Mouse (Mus musculus) midbrain, embryonic 15.5 days (tissue): ENCODE results near the gene Cep63. TPM values are rescaled to one million over a fixed set of nuclear protein-coding genes. Genes with fewer than 3 reads are reported as not detected.

Experiments
- ATAC-seq: fragments of 200-750 bp; cut with Nextera tagmentation; replicated peaks from 2 replicates; pipeline ENCODE4 v1.8.0; 2017; ENCODE audit warnings: moderate TSS enrichment
- H3K27ac ChIP-seq: fragments of 300-500 bp; sonication (generic); 2 replicates; pipeline ENCODE4 v1.5.1; 2015; ENCODE audit warnings: mild to moderate bottlenecking, inconsistent platforms
- H3K27me3 ChIP-seq: fragments of 300-500 bp; sonication (generic); replicated peaks from 2 replicates; pipeline ENCODE4 v1.6.1; 2015; ENCODE audit warnings: inconsistent platforms
- H3K36me3 ChIP-seq: fragments of 300-500 bp; sonication (generic); replicated peaks from 2 replicates; pipeline ENCODE4 v1.6.1; 2015; ENCODE audit warnings: inconsistent platforms
- H3K4me1 ChIP-seq: fragments of 300-500 bp; sonication (generic); 2 replicates; pipeline ENCODE4 v1.6.1; 2015; ENCODE audit warnings: inconsistent platforms
- H3K4me2 ChIP-seq: fragments of 300-500 bp; sonication (generic); 2 replicates; pipeline ENCODE4 v1.6.1; 2015; ENCODE audit warnings: inconsistent platforms, mild to moderate bottlenecking, moderate library complexity
- H3K4me3 ChIP-seq: fragments of 300-500 bp; sonication (generic); 2 replicates; pipeline ENCODE4 v1.5.1; 2015; ENCODE audit warnings: mild to moderate bottlenecking, inconsistent platforms
- H3K9ac ChIP-seq: fragments of 300-500 bp; sonication (generic); 2 replicates; pipeline ENCODE4 v1.6.1; 2015; ENCODE audit warnings: mild to moderate bottlenecking, inconsistent platforms
- H3K9me3 ChIP-seq: fragments of 300-500 bp; sonication (generic); 2 replicates; pipeline ENCODE4 v1.6.1; 2016; ENCODE audit warnings: inconsistent platforms
- WGBS: fragments of 180-500 bp; shearing (Covaris S2); methylation state at CpG from one replicate; pipeline ENCODE4 v1.1.7; 2015; ENCODE audit warnings: mixed read lengths; 5-methylcytosine and 5-hydroxymethylcytosine counted together
- polyA plus RNA-seq: library from polyadenylated mRNA; unstranded; fragments of >200 nt; fragmentation: Nextera tagmentation; extraction: Ambion mirVana; gene quantifications from 2 replicates; pipeline ENCODE4 v1.2.1, GENCODE M21; 2015

Cep63 gene
- polyA plus RNA-seq, 1 experiment from 2014 or later = 38.9 TPM

DNA sequence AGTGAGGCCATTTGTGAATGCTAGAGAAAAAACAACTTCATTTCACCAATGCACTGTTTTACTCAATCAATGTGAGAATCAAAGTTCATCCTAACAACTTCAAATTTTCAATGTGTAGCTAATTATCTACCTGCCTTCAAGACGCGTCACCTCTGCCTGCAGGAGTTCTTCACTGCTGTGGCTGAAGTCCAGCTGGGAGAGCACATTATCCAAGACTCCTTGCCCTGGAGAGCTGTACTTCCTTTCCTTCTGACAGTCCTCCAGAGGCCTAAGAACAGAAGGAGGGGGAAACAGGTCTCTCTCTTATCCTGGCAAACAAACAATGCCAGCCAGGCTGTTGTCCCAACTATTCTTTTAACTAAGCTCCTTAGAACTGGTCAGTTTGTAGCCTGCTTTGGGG is 25.1 kb downstream of the Cep63 start:
- no peak overlapping the region for H3K4me2 ChIP-seq
- no peaks in the 10 kb centered on the region for H3K27me3 ChIP-seq
- no peak overlapping the region for H3K9ac ChIP-seq
- 90% methylated on average over 2 of the region's 2 CpGs for WGBS
- no peak overlapping the region for H3K27ac ChIP-seq
- H3K4me3 ChIP-seq = no peak overlapping the region
- H3K4me1 ChIP-seq = no peaks in the 10 kb centered on the region
- H3K9me3 ChIP-seq = no peaks in the 10 kb centered on the region
- no peak for ATAC-seq
- H3K36me3 ChIP-seq = 0 out of 2 replicates have a peak, but pooled peaks cover 15% of the 10 kb centered on the region

DNA sequence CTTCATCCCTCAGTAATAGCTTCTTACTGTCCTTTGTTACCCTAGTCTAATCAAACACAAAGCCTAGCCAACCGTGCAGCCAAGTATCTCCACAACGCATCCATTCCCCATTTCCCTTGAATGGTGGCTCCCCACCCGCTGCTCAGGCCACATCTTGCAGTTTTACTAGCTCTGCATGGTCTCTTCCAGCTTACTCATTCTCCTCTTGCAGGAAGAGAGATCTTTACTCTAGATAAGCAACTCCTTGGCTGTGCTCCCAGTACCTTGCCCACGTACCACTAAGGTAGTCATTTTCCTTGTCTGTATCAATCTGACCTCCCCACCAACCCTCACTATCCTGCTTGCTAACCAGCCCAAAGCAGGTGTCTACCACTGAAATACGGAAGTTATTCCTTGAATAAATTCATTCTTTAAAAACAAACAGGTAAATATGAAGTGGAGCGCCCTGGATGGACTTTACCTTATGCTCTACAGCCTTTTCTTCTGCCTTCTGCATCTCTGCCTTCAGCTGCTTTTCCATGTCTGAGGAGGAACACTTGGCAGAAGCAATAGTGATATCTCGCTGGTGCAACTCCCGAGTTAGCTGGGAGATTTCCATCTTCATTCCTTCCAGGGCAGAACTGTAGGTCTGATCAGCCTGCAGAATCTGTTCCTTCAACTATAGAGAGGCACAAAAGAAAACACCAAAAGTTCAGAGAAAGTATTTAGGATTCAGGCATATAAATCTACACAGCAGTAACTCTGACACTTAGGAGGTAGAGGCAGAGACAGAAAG is 30.5 kb downstream of the Cep63 start:
- H3K9ac ChIP-seq = no peak overlapping the region
- WGBS = 71% methylated on average over 8 of the region's 8 CpGs
- H3K36me3 ChIP-seq = peaks cover 4% of the 10 kb centered on the region; the same call in 1 of the 2 replicates
- H3K9me3 ChIP-seq = no peaks in the 10 kb centered on the region
- no peak overlapping the region for H3K4me2 ChIP-seq
- no peak overlapping the region for H3K27ac ChIP-seq
- no peak overlapping the region for H3K4me3 ChIP-seq
- ATAC-seq = no peak
- no peaks in the 10 kb centered on the region for H3K27me3 ChIP-seq
- H3K4me1 ChIP-seq = no peaks in the 10 kb centered on the region

DNA sequence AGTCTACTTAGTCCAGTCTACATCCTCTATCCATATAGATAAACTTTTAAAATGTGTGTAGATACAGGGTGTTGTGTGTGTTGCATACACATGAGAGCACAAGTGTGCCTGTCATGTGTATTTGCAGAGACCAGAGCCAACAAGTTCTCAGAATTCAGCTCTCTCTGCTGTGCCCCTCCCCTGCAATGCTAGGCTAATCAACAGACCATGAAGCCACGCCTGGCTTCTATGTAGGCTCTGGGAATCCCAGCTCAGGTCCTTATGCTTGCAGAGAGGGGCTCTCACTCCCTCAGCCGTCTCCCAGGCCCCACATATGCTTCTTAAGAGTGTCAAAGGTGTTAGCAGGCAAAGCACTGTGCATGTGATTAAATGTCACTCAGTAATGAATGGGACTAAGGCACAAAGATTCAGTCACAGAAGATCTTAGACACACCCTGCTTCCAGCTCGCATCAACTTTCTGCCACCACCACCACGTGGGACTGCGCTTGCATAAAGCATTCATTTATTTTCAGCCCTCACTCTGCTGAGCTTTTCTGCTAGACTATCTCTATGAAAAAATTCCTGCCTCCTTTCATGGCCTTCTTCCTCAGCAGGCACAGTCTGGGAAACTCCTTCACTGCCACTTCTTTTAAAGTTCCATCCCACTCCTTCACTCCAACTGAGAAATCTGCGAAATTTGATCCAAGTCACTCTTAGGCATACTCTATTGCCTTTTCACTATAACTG is 31.5 kb downstream of the Cep63 start:
- Histone ChIP-seq H3K4me3 (no peak overlapping the region), H3K36me3 (peaks cover 4% of the 10 kb centered on the region; the same call in 1 of the 2 replicates), H3K4me1 (no peaks in the 10 kb centered on the region), H3K9ac (no peak overlapping the region), H3K27ac (no peak overlapping the region), H3K27me3 (no peaks in the 10 kb centered on the region), H3K9me3 (no peaks in the 10 kb centered on the region), H3K4me2 (no peak overlapping the region)
- WGBS = 41% methylated on average over 6 of the region's 6 CpGs
- ATAC-seq = no peak

DNA sequence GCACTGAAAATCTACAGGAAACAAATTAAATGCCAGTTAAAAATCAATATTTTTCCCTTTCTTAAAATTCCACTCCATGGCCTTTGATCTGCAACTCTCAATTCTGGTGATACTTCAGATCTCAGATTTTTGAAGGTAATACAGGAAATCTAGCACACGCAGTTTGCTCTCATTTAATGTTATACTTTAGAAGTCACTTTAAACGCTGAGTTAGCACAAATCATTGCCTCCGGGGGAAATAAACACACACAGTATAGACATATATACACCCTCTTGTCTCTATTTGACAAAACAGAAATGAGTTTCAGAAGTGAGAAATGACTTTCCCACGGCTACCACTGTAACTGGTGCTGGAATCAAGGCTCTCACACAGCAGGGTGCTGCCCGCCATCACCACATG is 39.0 kb downstream of the Cep63 start:
- WGBS = 80% methylated on average over 5 of the region's 5 CpGs

DNA sequence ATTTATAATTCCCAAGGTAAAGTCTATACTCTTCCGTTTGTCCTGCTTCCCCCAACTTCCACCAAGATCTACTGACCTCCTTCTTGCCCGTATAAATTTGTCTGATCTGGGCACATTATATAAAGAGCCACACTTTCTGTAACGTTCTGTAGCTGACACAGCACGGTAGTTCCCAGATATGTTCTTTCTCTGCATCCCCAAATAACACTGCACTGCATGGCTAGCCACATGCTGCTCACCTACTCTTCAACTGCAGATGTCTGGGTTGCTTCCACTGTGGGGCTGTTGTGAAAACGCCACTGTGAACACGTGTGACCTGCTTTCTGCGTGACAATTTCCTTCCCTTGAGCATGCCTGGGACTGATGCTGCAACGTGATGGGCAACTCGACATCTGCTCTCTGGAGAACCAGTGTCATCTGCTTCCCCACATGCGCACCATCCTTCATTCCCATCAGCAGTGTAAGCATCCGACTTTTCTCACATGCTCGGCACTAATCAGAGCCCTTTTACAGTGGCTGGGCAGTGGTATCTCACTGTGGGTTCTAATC is 44.3 kb downstream of the Cep63 start:
- Histone ChIP-seq H3K4me3 (no peak overlapping the region), H3K9me3 (no peaks in the 10 kb centered on the region), H3K27ac (no peak overlapping the region), H3K4me1 (no peaks in the 10 kb centered on the region), H3K27me3 (no peaks in the 10 kb centered on the region), H3K36me3 (no peaks in the 10 kb centered on the region; the same call in 1 of the 2 replicates), H3K4me2 (no peak overlapping the region), H3K9ac (no peak overlapping the region)
- WGBS = 85% methylated on average over 12 of the region's 12 CpGs
- ATAC-seq = no peak

More for the DNA sequence above, 39.0 kb downstream of the Cep63 start:
- Histone ChIP-seq H3K4me3 (no peak overlapping the region), H3K4me2 (no peak overlapping the region), H3K4me1 (no peaks in the 10 kb centered on the region), H3K36me3 (no peaks in the 10 kb centered on the region; the same call in 1 of the 2 replicates), H3K27ac (no peak overlapping the region), H3K9me3 (no peaks in the 10 kb centered on the region), H3K27me3 (no peaks in the 10 kb centered on the region), H3K9ac (no peak overlapping the region)
- ATAC-seq = no peak

DNA sequence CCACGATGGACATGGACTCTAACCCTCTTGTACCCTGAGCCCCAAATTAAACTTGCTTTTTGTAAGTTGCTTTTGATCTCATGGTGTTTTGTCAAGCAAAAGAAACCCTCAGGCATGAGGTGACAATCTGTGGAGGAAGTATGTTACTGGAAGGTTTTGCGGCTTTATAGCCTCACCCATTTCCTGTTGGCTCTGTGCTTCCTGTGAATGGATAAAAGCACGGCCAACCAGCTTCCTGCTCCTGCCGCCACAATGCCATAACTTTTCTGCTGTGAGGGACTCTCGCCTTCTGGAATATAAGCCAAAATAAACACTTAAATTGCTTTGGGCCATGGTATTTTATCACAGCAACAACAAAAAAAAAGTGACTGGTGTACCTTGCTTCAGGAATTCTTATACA is 48.9 kb downstream of the Cep63 start:
- Histone ChIP-seq H3K9me3 (no peaks in the 10 kb centered on the region), H3K9ac (no peak overlapping the region), H3K4me1 (no peaks in the 10 kb centered on the region), H3K4me2 (no peak overlapping the region), H3K36me3 (no peaks in the 10 kb centered on the region), H3K4me3 (no peak overlapping the region), H3K27ac (no peak overlapping the region), H3K27me3 (no peaks in the 10 kb centered on the region)
- WGBS = 84% methylated on average over 5 of the region's 5 CpGs
- ATAC-seq = no peak

DNA sequence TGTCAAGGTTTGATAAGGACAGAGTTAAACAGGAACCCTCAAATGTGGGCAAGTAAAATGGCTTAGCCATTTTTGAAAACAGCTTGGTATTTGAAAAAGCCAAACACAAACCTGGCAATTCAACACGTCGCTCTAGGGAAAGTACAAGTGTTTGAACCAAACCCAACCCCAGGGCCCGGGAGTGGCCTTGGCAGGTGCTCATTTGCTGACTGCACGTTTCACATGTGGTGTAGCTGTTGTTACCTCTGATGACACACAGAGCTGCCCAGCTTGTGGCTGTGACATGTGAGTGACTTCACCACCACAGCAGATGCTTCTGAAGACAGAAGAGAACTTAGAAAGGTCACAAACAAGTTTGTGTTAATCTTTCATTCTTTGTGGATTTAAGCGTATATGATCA is 53.4 kb downstream of the Cep63 start:
- H3K4me3 ChIP-seq = no peak overlapping the region
- H3K27me3 ChIP-seq = no peaks in the 10 kb centered on the region
- H3K4me2 ChIP-seq = no peak overlapping the region
- WGBS = 84% methylated on average over 5 of the region's 5 CpGs
- no peak overlapping the region for H3K9ac ChIP-seq
- H3K9me3 ChIP-seq = no peaks in the 10 kb centered on the region
- no peak for ATAC-seq
- H3K36me3 ChIP-seq = no peaks in the 10 kb centered on the region
- no peaks in the 10 kb centered on the region for H3K4me1 ChIP-seq
- no peak overlapping the region for H3K27ac ChIP-seq

DNA sequence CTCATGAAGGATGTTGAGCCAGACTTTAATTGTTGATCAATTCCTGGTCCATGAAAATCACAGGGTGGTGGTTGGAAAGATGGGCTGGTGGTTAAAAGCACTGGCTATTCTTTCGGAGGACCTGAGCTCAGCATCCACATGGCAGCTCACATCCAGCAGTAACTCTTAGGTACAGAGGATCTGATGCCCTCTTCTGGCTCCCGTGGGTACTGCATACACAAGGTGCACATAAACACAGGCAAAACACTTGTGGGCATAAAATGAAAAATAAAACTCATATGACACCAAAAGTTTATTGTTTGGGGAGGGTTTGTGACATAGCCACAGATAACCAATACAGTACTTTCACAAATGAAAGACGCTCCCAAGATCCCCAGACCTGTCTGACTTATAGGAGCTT is 67.9 kb downstream of the Cep63 start:
- 89% methylated on average over 3 of the region's 3 CpGs for WGBS
- Histone ChIP-seq H3K27ac (no peak overlapping the region), H3K9ac (no peak overlapping the region), H3K4me1 (no peaks in the 10 kb centered on the region), H3K4me2 (no peak overlapping the region), H3K9me3 (no peaks in the 10 kb centered on the region), H3K4me3 (no peak overlapping the region), H3K36me3 (no peaks in the 10 kb centered on the region), H3K27me3 (no peaks in the 10 kb centered on the region)
- ATAC-seq = no peak

DNA sequence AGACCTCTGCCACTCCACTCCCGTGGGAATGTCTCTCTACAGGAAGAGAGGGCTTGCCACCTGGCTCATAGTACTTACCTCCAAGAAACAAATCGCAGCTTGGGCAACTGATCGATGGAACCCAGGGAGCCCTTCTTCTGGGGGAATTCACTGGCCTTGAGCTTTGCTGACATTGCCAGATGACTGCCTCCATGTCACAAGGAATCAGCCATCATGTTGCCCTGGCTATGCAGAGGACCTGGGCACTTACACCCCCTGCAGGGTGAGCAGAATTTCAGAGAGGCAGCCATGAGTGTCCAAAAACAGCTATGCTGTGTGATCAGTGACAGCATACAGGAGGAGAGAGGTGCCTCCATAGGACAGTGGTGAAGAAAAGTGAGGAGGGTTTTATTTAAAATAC is 72.6 kb downstream of the Cep63 start:
- no peak overlapping the region for H3K9ac ChIP-seq
- no peak overlapping the region for H3K4me2 ChIP-seq
- no peak for ATAC-seq
- no peaks in the 10 kb centered on the region for H3K27me3 ChIP-seq
- no peak overlapping the region for H3K27ac ChIP-seq
- WGBS = 78% methylated on average over 3 of the region's 3 CpGs
- no peak overlapping the region for H3K4me3 ChIP-seq
- no peaks in the 10 kb centered on the region for H3K4me1 ChIP-seq
- no peaks in the 10 kb centered on the region for H3K9me3 ChIP-seq
- H3K36me3 ChIP-seq = no peaks in the 10 kb centered on the region

DNA sequence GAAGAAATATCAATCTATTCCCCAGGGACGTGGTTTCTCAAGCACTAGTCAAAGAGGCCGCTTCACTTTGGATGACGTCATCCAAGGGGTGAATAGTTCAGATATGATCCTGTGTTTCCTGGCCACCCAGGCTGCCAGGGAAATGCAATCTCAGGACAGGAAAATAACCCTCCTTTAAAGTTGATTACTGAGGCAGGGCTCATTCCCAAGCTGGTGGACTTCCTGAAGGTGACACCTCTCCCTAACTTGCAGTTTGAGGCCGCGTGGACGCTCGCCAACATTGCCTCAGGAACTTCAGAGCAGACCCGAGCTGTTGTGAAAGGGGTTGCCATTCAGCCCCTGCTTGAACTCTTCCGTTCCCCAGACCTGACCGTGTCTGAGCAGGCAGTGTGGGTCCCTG is 74.6 kb downstream of the Cep63 start:
- Histone ChIP-seq H3K9ac (no peak overlapping the region), H3K36me3 (no peaks in the 10 kb centered on the region), H3K4me3 (no peak overlapping the region), H3K27ac (no peak overlapping the region), H3K9me3 (no peaks in the 10 kb centered on the region), H3K4me1 (peaks cover 10% of the 10 kb centered on the region), H3K27me3 (no peaks in the 10 kb centered on the region), H3K4me2 (no peak overlapping the region)
- ATAC-seq = no peak
- WGBS = 87% methylated on average over 10 of the region's 10 CpGs

DNA sequence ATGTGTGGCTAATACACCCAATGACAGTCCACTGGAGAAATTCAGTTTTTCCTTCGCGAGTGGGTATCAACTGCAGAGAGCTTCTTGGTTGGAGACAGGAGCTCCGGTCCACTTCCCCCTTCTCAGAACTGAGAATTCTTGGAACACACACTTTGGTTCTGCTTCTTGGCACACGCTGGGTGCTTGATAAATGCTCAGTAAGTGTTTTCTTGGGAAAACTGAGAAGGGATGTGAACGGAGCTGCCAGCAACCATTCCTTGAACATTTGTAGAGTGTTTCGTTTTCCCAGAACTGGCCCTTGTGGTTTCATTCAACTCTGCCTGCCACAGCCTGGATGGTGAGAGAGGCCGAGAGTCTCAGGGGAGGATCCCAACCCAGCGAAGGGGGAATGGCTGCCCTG is 77.1 kb downstream of the Cep63 start:
- H3K27ac ChIP-seq = no peak overlapping the region
- H3K4me2 ChIP-seq = no peak overlapping the region
- peaks cover 29% of the 10 kb centered on the region for H3K4me1 ChIP-seq
- H3K9ac ChIP-seq = no peak overlapping the region
- H3K27me3 ChIP-seq = no peaks in the 10 kb centered on the region
- no peak for ATAC-seq
- H3K9me3 ChIP-seq = no peaks in the 10 kb centered on the region
- WGBS = 84% methylated on average over 8 of the region's 8 CpGs
- H3K4me3 ChIP-seq = no peak overlapping the region
- H3K36me3 ChIP-seq = no peaks in the 10 kb centered on the region

DNA sequence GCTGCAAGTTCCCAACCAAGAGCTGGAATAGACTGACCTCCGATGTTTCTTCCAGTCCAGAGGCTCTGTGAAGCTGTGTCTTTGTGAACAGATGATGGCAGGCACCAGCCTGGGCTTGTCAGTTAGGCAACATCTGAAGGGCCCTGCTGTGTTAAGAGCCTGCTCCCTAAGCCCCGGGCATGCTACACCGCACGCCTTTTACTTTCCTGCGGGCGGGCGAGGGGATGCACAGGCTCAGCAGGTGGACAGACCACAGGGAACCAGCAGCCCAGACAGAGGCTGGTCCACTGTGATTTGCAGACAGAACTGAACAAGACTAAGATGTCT is 79.3 kb downstream of the Cep63 start:
- H3K9ac ChIP-seq = peak overlapping the region; percentile 6; the same call in 1 of the 2 replicates
- H3K4me3 ChIP-seq = no peak overlapping the region
- ATAC-seq = no peak
- H3K27ac ChIP-seq = peak overlapping the region; percentile 72
- no peaks in the 10 kb centered on the region for H3K9me3 ChIP-seq
- H3K27me3 ChIP-seq = no peaks in the 10 kb centered on the region
- no peaks in the 10 kb centered on the region for H3K36me3 ChIP-seq
- peak overlapping the region; percentile 58 for H3K4me2 ChIP-seq
- 23% methylated on average over 7 of the region's 7 CpGs for WGBS
- H3K4me1 ChIP-seq = peaks cover 48% of the 10 kb centered on the region
